Mouse (Mus musculus): ENCODE data around the gene Adgre5. TPM values are rescaled to one million over a fixed set of nuclear protein-coding genes. Genes with fewer than 3 reads are reported as not detected.

Gene Adgre5
- polyA plus RNA-seq, 1 experiment, result 232 TPM

- DNase-seq (ENCODE audit: low read depth in 1 of 2, low spot score in 2 of 2), result peak; percentile 35 to 72
- Histone ChIP-seq H3K36me3 (ENCODE audit: control insufficient read depth, insufficient read depth, low read length) (peaks cover 78% of the 10 kb centered on the region), H3K27me3 (ENCODE audit: control insufficient read depth, insufficient read depth, low read length) (no peaks in the 10 kb centered on the region), H3K4me3 (ENCODE audit: extremely low read depth, insufficient read depth, insufficient read length) (no peak overlapping the region), H3K4me1 (ENCODE audit: control insufficient read depth, insufficient read depth, insufficient read length) (no peaks in the 10 kb centered on the region; the same call in 1 of the 2 replicates), H3K27ac (ENCODE audit: insufficient read depth, low read length) (no peak overlapping the region)
- TF ChIP-seq POLR2A (IDR thresholded peaks at IDR 0.05; ENCODE audit: low read depth, low read length), result no peak
- TF ChIP-seq CTCF (IDR thresholded peaks at IDR 0.05; ENCODE audit: extremely low read depth, insufficient read depth, insufficient read length, insufficient replicate concordance), result peak; percentile 87
- 43% methylated on average over 15 of the region's 15 CpGs for WGBS
These were observed 16.2 kb downstream of the Adgre5 start for GRCm38 (mm10) chr8:83724697-83725482.

- WGBS, result 81% methylated on average over 11 of the region's 11 CpGs
These were observed 17.6 kb downstream of the Adgre5 start for GRCm38 (mm10) chr8:83723447-83724083.

GRCm38 (mm10) chr8:83722631-83723030 is 18.5 kb downstream of the Adgre5 start:
- TF ChIP-seq CTCF (IDR thresholded peaks at IDR 0.05; ENCODE audit: extremely low read depth, insufficient read depth, insufficient read length, insufficient replicate concordance), result no peak
- WGBS, result 94% methylated on average over 12 of the region's 12 CpGs
- no peak overlapping the region for H3K4me3 ChIP-seq (ENCODE audit: extremely low read depth, insufficient read depth, insufficient read length)
- peaks cover 60% of the 10 kb centered on the region for H3K36me3 ChIP-seq (ENCODE audit: control insufficient read depth, insufficient read depth, low read length)
- H3K4me1 ChIP-seq (ENCODE audit: control insufficient read depth, insufficient read depth, insufficient read length), result no peaks in the 10 kb centered on the region; the same call in 1 of the 2 replicates
- H3K27me3 ChIP-seq (ENCODE audit: control insufficient read depth, insufficient read depth, low read length), result no peaks in the 10 kb centered on the region
- no peak for DNase-seq (ENCODE audit: low read depth in 1 of 2, low spot score in 2 of 2)
- H3K27ac ChIP-seq (ENCODE audit: insufficient read depth, low read length), result no peak overlapping the region

More at GRCm38 (mm10) chr8:83723447-83724083, 17.6 kb downstream of the Adgre5 start:
- no peak overlapping the region for H3K27ac ChIP-seq (ENCODE audit: insufficient read depth, low read length)
- no peak for TF ChIP-seq POLR2A (IDR thresholded peaks at IDR 0.05; ENCODE audit: low read depth, low read length)
- no peak for TF ChIP-seq CTCF (IDR thresholded peaks at IDR 0.05; ENCODE audit: extremely low read depth, insufficient read depth, insufficient read length, insufficient replicate concordance)
- no peaks in the 10 kb centered on the region for H3K27me3 ChIP-seq (ENCODE audit: control insufficient read depth, insufficient read depth, low read length)
- H3K4me1 ChIP-seq (ENCODE audit: control insufficient read depth, insufficient read depth, insufficient read length), result no peaks in the 10 kb centered on the region; the same call in 1 of the 2 replicates
- DNase-seq (ENCODE audit: low read depth in 1 of 2, low spot score in 2 of 2), result no peak
- no peak overlapping the region for H3K4me3 ChIP-seq (ENCODE audit: extremely low read depth, insufficient read depth, insufficient read length)
- H3K36me3 ChIP-seq (ENCODE audit: control insufficient read depth, insufficient read depth, low read length), result peaks cover 70% of the 10 kb centered on the region

GRCm38 (mm10) chr8:83721405-83722025 is 19.6 kb downstream of the Adgre5 start:
- Histone ChIP-seq H3K27me3 (ENCODE audit: control insufficient read depth, insufficient read depth, low read length) (no peaks in the 10 kb centered on the region), H3K4me1 (ENCODE audit: control insufficient read depth, insufficient read depth, insufficient read length) (no peaks in the 10 kb centered on the region; the same call in none of the 2 replicates), H3K4me3 (ENCODE audit: extremely low read depth, insufficient read depth, insufficient read length) (no peak overlapping the region), H3K27ac (ENCODE audit: insufficient read depth, low read length) (peak overlapping the region; percentile 4; the same call in 1 of the 2 replicates), H3K36me3 (ENCODE audit: control insufficient read depth, insufficient read depth, low read length) (peaks cover 56% of the 10 kb centered on the region)
- WGBS, result 79% methylated on average over 25 of the region's 25 CpGs
- TF ChIP-seq CTCF (IDR thresholded peaks at IDR 0.05; ENCODE audit: extremely low read depth, insufficient read depth, insufficient read length, insufficient replicate concordance) (no peak), POLR2A (IDR thresholded peaks at IDR 0.05; ENCODE audit: low read depth, low read length) (no peak)
- no peak for DNase-seq (ENCODE audit: low read depth in 1 of 2, low spot score in 2 of 2)

- no peak for DNase-seq (ENCODE audit: low read depth in 1 of 2, low spot score in 2 of 2)
- Histone ChIP-seq H3K27me3 (ENCODE audit: control insufficient read depth, insufficient read depth, low read length) (no peaks in the 10 kb centered on the region), H3K27ac (ENCODE audit: insufficient read depth, low read length) (no peak overlapping the region), H3K4me1 (ENCODE audit: control insufficient read depth, insufficient read depth, insufficient read length) (no peaks in the 10 kb centered on the region; the same call in none of the 2 replicates), H3K36me3 (ENCODE audit: control insufficient read depth, insufficient read depth, low read length) (peaks cover 45% of the 10 kb centered on the region), H3K4me3 (ENCODE audit: extremely low read depth, insufficient read depth, insufficient read length) (no peak overlapping the region)
- no peak for TF ChIP-seq POLR2A (IDR thresholded peaks at IDR 0.05; ENCODE audit: low read depth, low read length)
- no peak for TF ChIP-seq CTCF (IDR thresholded peaks at IDR 0.05; ENCODE audit: extremely low read depth, insufficient read depth, insufficient read length, insufficient replicate concordance)
- WGBS, result 98% methylated on average over 2 of the region's 2 CpGs
These were observed 21.4 kb downstream of the Adgre5 start for GRCm38 (mm10) chr8:83719693-83720092.

GRCm38 (mm10) chr8:83719048-83719447 is 22.1 kb downstream of the Adgre5 start:
- H3K4me1 ChIP-seq (ENCODE audit: control insufficient read depth, insufficient read depth, insufficient read length), result no peaks in the 10 kb centered on the region; the same call in none of the 2 replicates

More at GRCm38 (mm10) chr8:83719048-83719447, 22.1 kb downstream of the Adgre5 start:
- no peak overlapping the region for H3K27ac ChIP-seq (ENCODE audit: insufficient read depth, low read length)
- TF ChIP-seq CTCF (IDR thresholded peaks at IDR 0.05; ENCODE audit: extremely low read depth, insufficient read depth, insufficient read length, insufficient replicate concordance) (no peak), POLR2A (IDR thresholded peaks at IDR 0.05; ENCODE audit: low read depth, low read length) (no peak)
- WGBS, result 89% methylated on average over 2 of the region's 2 CpGs
- peaks cover 39% of the 10 kb centered on the region for H3K36me3 ChIP-seq (ENCODE audit: control insufficient read depth, insufficient read depth, low read length)
- H3K4me3 ChIP-seq (ENCODE audit: extremely low read depth, insufficient read depth, insufficient read length), result no peak overlapping the region
- no peaks in the 10 kb centered on the region for H3K27me3 ChIP-seq (ENCODE audit: control insufficient read depth, insufficient read depth, low read length)
- DNase-seq (ENCODE audit: low read depth in 1 of 2, low spot score in 2 of 2), result no peak
